Mouse (Mus musculus) B cell, adult 2 months (primary cell): ENCODE data around the gene 4933428G20Rik.

ENCODE experiments used
- DNase-seq, 2 experiments: peaks; one replicate each; pipeline ENCODE4 v3.0.0; 2022

The 4933428G20Rik gene

DNA sequence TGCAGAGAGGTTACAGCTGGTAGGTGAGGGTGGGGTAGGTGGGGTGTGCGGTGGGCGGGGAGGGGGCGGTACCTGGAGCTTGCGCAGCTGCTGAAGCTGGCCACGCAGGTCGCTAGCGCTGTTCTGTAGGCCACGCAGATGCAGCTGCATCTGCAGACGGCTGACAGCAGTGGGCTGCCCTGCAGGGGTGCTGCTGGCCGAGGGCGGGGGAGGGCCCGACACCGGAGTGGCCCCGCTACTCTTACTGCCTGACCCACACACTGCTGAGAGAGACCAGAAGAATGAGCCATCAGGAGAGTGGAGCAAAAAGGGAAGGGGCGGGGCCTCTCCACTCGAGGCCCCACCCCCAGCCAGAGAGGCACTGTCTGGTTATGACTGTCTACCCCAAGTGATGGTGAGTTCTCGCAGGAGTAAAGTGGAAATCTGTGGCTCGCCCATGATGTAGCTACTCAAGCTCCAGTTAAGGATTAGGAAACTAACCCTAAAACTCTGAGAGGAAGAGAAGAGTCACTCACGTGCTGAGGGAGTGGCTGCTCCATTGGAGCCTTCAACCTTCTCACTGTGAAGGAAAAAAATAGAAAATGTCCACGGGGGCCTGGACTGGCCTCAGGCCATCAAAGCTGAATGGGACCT is 32.9 kb upstream of the 4933428G20Rik start:
- peak; percentile 80 to 81 for DNase-seq

DNA sequence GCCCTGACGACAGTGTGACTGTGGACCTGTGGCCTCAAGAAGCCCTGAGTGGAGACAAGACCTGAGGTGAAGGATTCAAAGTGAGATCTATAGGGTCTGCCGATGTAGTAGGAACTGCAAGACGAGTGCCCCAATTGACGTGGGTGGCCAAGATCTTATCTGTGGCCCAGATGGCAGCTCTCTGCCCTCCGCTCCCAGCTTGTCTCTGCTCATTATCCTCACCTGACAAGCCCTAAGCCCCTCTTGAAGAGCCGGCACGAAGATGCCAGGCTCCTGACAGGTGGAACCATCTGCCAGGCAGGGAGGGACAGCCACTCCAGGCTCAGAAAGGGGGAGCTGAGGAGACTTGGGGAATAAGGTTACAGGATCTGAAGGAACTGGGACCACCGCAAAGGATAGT is 32.2 kb upstream of the 4933428G20Rik start:
- DNase-seq, result peak in 1 of 2 experiments; percentile 14

DNA sequence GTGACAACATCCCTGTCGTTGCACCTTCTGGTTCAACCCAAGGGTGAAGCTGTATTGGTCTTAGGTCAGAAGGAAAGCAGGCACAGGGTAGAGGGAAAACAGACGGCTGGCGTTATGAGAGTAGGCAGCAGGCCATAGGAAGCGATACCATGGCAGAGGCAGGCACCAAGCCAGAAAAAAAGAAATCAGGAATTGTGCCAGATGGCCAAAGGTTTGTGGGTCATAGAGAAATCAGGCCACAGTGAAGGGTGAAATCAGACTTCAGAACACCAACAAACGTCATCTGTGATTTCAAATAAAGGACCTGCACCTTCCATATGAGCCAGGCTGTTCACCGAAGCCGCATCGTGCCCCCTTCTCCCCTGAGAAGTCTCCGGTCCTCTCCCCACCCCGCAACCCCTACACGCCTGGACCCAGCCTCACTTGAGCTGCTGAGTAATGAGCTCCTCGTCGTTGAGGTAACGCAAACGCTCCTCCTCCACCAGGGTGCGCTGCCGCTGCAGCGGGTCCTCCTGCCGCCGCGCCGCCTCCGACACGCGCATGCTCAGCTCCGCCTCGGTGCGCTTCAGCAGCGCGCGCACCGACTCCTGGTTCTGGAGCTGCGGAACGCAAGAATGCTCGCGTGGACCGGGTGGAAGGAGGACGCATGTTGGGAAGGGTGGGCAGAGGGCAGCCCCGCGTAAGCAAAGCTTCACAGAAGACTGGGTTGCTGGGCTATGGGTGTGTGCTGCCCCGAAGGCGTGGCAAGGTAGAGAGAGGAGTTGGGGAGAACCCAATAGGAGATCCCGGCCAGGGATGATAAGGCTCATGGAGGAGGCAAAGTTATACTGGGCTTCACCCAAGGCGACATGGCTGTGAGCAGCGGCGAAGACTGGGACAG is 31.5 kb upstream of the 4933428G20Rik start:
- DNase-seq, result peak; percentile 88 to 90

DNA sequence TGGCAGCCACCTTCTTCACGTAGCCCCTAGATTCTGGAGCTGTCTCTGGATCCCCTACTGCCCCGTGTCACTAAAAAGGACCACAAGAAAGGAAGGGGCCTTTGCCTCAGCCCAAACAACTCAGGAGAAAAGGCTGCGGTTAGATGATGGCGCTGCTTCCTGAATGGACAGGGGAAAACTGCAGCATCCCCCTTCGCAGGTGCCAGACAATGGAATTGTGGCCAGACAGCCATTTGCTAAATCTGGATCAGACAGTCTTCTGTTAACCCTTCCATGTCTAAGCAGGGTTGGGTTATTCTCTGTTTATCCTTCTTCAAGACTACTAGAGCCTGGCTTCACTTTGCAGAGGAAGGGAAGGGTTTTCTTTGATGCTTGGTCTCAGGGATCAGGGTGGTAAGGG is 30.8 kb upstream of the 4933428G20Rik start:
- no peak for DNase-seq

DNA sequence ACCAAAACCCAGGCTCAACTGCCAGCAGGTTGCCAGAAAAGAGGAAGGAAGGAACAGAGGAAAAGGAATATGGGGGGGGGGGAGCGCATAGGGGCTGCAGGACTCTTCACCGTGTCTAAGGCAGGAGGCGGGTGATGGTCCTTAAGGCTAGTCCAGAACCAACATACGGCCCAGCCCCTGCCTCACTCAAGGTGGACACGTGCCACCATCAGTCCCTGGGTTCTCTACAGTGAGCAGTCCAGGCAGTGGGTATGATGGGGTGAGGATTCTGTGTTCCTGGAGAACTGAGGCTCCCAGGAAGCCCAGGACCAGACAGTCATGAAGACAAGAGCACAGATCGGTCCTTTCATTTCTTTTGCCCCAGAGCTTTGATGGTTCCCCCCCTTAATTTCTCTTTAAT is 29.9 kb upstream of the 4933428G20Rik start:
- no peak for DNase-seq

DNA sequence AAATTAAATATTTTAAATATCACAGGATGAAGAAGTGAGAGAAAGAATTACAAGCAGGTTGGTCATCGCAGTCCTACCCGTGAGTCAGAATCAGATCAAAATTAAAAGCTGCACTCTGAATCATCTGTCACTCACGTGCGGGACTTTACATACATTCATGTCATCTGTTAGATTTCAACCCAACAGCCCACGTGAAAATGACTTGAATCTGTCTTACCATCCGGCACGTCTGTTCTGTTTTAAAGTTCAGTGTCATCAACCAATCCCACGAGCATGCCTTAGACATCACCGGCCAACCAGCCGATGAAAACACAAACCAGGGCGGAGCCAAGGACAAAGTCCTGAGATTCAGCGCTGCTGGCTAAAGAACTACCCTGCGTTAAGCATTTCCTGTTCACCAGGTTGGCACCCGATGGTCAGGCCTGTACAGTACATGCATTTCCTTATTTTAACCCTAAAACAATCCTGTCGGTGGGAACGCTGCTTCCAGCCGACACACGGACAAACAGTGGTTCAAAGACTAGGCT is 28.2 kb upstream of the 4933428G20Rik start:
- DNase-seq, result no peak

DNA sequence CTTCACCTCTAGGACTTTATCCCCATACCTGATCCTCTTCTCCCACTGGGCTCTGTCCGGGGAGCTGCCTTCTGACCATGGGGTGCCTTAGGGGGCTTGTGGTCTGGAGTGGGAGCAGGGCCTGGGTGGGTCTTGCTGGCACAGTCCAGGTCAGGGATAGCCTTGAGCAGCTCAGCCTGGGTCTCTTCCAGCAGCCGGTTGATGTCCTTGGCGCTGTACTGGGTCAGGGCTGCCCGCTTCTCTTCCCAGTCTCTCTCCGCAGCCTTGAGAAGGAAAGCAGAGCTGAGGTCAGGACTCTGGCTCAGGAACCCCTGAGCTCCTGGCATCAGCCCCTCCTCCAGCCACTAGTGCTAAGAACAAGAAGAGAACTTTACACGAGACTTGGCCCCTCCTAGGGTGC is 25.2 kb upstream of the 4933428G20Rik start:
- DNase-seq, result no peak

DNA sequence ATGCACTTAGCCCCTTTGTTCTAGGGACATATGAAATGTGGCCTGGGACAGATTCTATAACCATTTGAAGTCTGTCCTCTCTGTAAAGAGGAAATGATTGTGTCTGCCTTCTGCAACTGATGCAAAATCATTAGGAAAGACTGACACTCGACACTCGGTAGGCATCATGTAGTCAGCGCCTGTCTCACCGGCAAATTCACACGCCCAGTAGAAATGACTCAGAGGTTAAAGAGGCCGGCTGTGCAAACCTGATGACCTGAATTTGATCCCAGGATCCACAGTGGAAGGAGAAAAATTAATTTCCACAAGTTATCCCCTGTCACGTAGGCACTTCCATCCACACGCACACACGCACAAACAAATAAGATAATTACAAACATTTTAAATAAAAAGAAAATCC is 24.2 kb upstream of the 4933428G20Rik start:
- no peak for DNase-seq

DNA sequence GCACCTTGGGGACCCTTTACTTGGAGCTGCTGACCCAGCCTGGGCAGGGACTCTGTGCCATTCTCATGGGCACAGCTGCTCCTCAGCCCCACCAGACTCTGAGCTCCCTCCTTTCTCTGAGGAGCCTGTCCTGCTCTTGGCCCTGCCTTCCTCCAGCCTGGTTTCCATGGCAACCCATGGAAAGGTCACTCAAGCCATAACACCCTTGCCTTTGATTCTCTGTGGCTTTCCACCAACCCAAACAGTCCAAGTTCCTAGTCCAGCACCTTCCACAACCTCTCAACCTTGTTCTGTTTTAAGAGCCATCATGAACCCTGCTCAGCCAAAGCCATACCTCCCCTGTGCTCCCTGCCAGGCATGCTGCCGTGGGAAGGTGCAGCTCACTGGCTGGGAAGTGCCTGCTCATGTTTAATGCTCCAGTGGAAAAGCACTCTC is 23.7 kb upstream of the 4933428G20Rik start:
- no peak for DNase-seq

DNA sequence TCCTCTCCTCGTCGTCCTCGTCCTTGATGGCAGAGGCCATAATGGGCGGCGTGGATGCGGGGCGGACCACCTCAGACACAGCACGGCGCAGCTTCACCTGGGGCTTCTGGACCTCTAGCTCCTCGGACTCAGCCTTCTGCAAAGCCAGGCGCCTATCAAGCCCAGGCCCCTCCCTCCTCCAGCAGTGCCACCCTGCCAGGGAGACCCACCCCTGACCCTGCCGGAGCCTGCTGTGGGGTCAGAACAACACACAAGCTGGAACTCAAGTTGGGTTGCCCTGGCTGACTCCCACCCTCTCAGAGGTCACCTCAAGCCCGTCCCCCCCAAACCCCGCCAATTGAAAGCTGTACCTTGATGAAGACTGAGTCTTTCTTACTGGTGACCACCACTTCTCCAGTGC is 23.0 kb upstream of the 4933428G20Rik start:
- DNase-seq, result no peak

DNA sequence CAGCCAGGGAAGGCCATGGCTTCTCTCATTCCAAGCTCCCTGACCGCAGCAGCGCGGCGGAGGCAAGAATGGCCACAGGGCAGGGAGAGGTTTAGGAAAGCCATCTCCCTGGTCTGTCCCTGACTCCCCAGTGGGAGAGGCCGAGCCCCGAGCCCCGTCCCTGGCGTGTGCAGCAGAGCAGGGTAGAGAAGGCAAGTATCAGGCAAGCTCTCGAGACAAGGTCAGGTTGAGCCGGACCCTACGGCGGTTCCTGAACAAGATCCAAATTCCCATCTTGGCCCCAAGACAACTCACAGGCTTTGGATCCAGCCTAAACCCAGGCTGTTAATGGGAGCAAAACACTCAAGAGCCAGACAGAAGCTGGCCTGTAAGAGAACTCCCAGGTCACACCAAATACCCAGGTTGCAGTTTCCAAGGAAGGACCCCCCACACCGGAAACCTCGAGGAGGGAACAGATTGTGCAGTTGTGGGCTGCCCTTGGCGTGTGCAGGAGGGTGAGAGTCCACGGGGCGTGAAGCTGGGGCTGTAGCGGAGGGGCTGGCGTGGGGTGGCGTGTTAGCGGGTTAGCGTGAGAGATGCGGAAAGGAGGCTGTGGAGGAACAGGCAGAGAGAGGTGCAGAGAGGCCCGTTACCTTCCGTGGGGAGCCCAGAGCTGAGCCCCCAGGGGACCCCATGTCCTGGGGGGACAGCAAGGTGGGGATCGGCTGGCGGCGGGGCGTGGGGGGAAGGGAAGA is 21.8 kb upstream of the 4933428G20Rik start:
- no peak for DNase-seq

DNA sequence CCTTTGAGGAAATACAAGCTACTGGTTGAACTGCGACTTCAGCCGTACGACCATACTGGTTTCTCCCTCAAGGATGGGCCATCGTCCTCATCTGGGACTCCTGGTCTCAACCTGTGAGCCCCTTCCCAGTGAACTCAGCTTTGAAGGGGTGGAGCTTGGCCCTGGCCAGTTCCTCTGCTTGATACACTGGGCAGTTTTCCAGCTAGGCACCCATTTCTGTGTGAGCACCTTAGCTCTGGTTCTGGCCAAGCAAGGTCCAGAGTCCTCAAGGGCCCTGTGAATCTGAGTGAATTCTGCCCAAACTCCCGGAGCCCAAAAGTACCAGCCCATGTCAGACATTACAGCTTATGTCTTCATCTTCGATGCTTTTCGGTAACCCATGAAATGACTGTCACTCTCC is 20.4 kb upstream of the 4933428G20Rik start:
- no peak for DNase-seq

DNA sequence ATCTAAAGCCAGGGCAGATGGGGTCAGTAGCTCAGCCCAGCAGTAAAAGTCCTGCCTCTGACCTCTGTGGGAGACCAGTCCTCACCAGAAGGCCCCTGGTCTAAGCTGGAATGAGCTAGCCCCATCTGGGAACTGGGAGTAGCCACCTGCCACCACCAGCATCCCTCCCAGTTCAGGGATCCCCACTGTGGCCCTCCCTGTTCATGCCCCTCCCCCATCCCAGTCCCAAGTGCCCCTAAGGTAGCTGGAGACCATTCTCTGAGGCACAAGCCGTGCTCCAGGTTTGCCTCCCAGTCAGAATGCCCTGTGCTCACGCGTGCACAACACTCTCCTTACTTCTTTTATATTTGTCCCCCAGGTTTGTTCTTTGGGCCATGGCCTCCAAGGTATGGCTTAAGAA is 12.9 kb upstream of the 4933428G20Rik start:
- DNase-seq, result no peak

DNA sequence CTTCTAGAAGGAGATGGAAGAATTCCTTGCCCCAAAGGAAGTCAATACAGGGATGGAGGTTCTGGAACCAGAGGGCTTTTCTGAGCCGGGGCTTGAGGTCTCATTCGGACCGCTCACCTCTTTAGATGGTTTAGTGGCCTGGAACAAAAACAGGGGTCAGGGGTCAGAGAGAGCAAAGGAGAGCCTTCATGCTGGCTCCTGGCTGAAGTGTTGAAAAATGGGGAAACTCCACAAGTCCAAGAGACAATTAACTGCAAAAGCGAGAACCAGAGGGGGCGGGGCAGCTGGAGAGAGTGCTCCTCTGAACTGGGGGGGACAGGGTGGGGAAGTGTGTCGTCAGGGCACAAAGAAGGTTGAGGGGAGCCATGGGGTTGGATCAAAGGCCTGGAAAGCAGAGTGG is 12.4 kb upstream of the 4933428G20Rik start:
- DNase-seq, result no peak

DNA sequence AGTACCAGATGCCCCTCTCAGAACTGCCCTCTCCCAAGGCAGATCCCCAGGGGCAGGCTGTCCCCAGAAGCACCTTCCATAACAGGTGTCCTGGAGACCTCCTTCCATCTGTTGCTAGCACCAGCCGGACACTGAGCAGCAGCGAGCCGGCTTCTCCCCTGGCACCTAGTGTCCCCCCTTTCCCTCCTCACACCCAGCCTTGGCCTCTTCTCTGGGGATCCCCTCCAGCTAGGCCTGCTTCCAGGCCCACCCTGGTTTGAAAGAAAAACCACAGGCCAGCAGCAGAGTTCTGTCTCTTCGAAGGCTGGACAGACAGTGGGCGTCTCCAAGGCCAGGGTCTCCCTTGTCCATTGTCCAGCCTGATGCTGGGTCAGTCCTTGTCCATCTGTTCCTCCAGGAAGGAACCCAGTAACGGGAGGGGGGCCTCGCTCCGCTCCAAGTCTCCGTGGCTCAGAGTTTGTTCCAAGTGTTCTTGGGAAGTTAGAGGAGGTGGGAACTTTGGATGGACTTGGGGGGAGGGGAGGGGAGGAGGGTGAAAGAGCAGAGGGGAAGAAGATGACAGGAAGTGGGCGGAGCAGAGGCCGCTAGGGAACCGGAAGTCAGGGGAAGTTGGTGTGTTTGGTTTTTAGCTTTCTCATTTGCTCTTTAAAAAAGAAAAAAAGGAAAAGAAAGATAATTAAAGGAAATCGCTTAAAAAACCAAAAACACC is 11.7 kb upstream of the 4933428G20Rik start:
- DNase-seq, result peak; percentile 62 to 65

DNA sequence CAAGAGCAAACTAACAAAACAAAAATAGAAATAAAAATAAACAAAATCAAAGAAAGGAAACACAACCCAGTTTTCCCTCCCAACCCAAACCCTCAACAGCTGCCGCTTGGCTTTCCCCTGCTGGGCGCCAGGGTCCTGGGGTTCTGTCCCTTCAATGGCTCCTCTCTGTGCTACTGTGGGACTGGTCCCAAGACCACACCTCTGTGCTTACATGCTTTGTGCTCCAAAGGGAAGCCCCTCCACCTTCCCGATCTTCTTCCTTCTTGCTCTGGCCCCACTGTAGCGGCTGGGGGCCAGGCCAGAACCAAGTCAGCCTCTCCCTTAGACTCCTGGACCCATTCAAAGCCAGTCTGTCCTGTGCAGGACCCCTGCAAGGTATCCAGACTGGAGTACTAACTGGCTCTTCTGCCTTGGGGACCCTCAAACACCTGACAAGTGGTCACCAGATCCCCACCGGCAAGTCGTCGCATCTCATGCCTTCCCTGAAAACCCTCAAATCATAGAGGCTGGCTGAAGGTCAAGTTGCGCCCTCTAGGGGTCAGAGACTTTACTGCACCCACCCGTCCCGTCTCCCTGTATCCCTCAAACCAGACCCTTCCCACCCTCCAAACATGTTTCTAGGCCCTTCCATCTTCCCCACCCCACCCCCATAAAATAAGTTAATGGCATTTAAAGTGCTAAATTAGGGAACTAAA is 11.0 kb upstream of the 4933428G20Rik start:
- DNase-seq, result peak; percentile 80 to 81

DNA sequence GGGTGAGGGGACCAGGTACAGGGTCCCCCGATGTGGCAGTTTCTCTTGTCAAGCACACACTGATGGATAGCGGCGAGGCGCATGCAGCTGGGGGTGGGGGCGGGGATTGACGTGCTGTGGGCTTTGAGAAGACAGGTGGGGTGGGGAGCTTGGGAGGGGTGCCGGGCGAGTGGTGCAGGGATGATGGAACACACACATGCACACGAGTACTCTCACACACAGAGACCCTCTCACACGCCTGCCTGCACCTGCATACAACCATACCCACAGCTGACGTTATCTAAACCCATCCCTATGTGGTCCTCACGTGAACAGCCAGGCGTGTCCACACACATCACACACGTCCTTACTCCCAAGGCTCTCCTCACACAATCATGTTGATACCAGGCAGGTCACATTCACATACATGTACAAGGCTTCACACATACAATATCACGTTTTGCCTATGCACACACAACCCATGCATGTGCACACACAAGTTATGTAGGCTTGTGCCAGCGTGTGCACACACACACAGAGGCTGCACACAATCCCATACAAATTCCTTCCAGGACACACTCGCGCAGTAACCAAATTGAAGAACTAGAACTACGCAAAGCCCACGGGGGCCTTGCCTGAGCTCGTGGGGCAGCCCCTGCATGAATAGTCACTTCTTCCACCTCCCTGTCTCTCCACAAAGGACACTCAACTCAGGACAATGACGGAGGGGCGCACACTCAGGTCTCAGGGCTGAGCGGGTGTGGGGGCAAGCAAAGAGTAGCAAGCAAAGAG is 9.8 kb upstream of the 4933428G20Rik start:
- no peak for DNase-seq

DNA sequence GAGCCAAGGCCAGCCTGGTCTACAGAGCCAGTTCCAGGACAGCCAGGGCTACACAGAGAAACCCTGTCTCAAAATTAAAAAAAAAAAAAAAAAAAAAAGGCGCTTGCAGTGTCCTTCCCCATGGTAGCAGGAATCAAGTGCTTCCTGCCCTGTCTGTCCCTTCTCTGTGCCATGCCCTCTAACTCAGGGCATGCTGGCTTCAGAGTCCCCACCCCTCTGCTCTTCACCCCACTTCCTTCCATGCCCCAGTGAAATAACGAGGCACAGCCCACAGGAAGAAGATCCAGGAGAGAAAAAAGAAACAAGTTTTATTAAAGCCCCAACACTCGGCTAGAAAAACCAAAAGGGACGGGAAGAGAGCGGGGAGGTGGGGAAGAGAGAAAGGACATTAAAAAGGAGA is 8.9 kb upstream of the 4933428G20Rik start:
- DNase-seq, result no peak

DNA sequence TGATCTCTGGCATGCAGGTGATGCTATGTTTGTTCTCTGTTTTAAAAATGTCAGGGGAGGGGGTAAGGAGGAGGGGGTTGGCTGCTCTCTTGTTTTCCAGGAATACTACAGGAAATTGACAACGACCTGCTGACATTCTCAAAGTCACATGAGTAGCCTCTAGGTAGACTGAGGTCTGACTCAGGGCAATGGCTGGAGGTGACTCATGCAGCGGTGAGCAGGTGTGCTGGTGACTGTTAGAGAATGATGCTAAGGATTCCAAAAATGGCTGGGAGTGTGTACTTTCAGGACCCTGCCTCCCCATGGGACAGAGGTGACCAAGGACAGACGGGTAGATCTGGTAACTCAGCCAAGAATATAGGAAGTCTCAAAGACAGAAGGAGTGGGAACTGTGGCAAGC is 8.1 kb upstream of the 4933428G20Rik start:
- no peak for DNase-seq

DNA sequence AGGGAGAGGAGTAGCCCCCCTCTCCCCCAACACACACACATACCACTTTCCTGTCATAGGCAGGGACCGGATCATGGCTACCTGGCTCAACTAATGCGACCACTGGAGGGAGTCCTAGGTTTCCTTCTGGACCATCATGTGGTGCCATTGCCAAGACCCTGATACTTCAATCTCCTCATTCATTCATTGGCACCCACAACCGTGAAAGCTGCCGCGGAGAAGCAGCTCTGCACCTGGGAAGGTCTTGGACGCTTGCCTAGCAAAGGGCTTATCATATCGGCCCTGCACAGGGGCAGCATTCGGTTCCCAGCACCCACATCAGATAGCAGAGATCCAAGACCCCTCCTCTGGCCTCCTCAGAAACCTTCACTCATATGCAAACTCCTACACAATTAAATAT is 6.2 kb upstream of the 4933428G20Rik start:
- DNase-seq, result no peak

DNA sequence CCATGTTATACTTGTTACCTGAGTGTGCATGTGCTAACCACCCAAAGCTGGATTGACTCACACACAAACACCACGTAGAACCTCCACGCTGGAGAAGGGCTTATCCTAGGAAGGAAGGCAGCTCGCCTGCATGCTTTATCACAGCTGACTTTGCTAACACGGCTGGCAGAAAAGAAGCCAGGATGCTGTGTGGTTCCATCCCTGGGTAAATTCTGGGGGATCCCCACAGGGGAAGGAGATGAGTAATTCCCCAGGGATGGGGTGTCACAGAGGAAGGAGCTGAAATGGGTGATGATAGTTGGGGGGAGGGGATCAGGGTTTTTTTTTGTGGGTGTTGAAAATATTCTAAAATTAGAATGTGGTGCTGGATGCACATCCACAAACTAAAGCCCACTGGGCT is 5.6 kb upstream of the 4933428G20Rik start:
- DNase-seq, result no peak
